Mouse (Mus musculus): ENCODE data around the gene Gm9945. TPM values are rescaled to one million over a fixed set of nuclear protein-coding genes. Genes with fewer than 3 reads are reported as not detected.
A peak's percentile ranks its signal among the peaks of the same experiment; 100 is the strongest.

Gene Gm9945
- polyA plus RNA-seq, 1 experiment from 2014 or later, result not detected

- H3K36me3 ChIP-seq, result no peaks in the 10 kb centered on the region
- no peaks in the 10 kb centered on the region for H3K9me3 ChIP-seq
- peaks cover 10% of the 10 kb centered on the region; the same call in 1 of the 2 replicates for H3K4me1 ChIP-seq (replicated peaks)
- peaks cover 9% of the 10 kb centered on the region; the same call in 1 of the 2 replicates for H3K27me3 ChIP-seq (replicated peaks)
- no peak overlapping the region for H3K27ac ChIP-seq
- 48% methylated on average over 3 of the region's 3 CpGs for WGBS
- no peak overlapping the region for H3K4me3 ChIP-seq (replicated peaks)
- no peak overlapping the region for H3K4me2 ChIP-seq (replicated peaks)
- no peak for ATAC-seq
- no peak overlapping the region for H3K9ac ChIP-seq
Observed at GRCm38 (mm10) chr11:53485719-53486118, 5.8 kb downstream of the Gm9945 start.

- no peak overlapping the region for H3K4me3 ChIP-seq (replicated peaks)
- H3K9me3 ChIP-seq, result no peaks in the 10 kb centered on the region
- H3K27ac ChIP-seq, result no peak overlapping the region
- H3K36me3 ChIP-seq, result no peaks in the 10 kb centered on the region
- WGBS, result 66% methylated on average over 3 of the region's 3 CpGs
- peaks cover 10% of the 10 kb centered on the region; the same call in 1 of the 2 replicates for H3K4me1 ChIP-seq (replicated peaks)
- no peak overlapping the region for H3K9ac ChIP-seq
- no peak overlapping the region for H3K4me2 ChIP-seq (replicated peaks)
- no peak for ATAC-seq
- 0 out of 2 replicates have a peak, but pooled peaks cover 8% of the 10 kb centered on the region for H3K27me3 ChIP-seq (replicated peaks)
Observed at GRCm38 (mm10) chr11:53486351-53486750, 6.4 kb downstream of the Gm9945 start.

- no peak overlapping the region for H3K9ac ChIP-seq
- peak; percentile 73 for ATAC-seq
- peak overlapping the region; percentile 23 for H3K4me3 ChIP-seq (replicated peaks)
- H3K9me3 ChIP-seq, result no peaks in the 10 kb centered on the region
- H3K4me1 ChIP-seq (replicated peaks), result peaks cover 13% of the 10 kb centered on the region
- H3K4me2 ChIP-seq (replicated peaks), result peak overlapping the region; percentile 60
- no peaks in the 10 kb centered on the region for H3K36me3 ChIP-seq
- no peak overlapping the region for H3K27ac ChIP-seq
- WGBS, result 10% methylated on average over 27 of the region's 27 CpGs
- H3K27me3 ChIP-seq (replicated peaks), result 0 out of 2 replicates have a peak, but pooled peaks cover 8% of the 10 kb centered on the region
Observed at GRCm38 (mm10) chr11:53486822-53487594, 7.0 kb downstream of the Gm9945 start.

- peaks cover 12% of the 10 kb centered on the region for H3K4me1 ChIP-seq (replicated peaks)
- 95% methylated on average over 5 of the region's 5 CpGs for WGBS
- no peak for ATAC-seq
Observed at GRCm38 (mm10) chr11:53489007-53489406, 9.0 kb downstream of the Gm9945 start.

GRCm38 (mm10) chr11:53489421-53489820, 9.5 kb downstream of the Gm9945 start:
- 84% methylated on average over 9 of the region's 9 CpGs for WGBS
- no peak overlapping the region for H3K4me2 ChIP-seq (replicated peaks)
- ATAC-seq, result no peak
- H3K27me3 ChIP-seq (replicated peaks), result 0 out of 2 replicates have a peak, but pooled peaks cover 8% of the 10 kb centered on the region
- H3K4me1 ChIP-seq (replicated peaks), result peaks cover 12% of the 10 kb centered on the region
- no peak overlapping the region for H3K4me3 ChIP-seq (replicated peaks)
- H3K36me3 ChIP-seq, result no peaks in the 10 kb centered on the region
- no peak overlapping the region for H3K27ac ChIP-seq
- H3K9me3 ChIP-seq, result no peaks in the 10 kb centered on the region
- no peak overlapping the region for H3K9ac ChIP-seq

More at GRCm38 (mm10) chr11:53489007-53489406, 9.0 kb downstream of the Gm9945 start:
- no peaks in the 10 kb centered on the region for H3K36me3 ChIP-seq
- no peak overlapping the region for H3K9ac ChIP-seq
- no peaks in the 10 kb centered on the region for H3K9me3 ChIP-seq
- H3K27me3 ChIP-seq (replicated peaks), result 0 out of 2 replicates have a peak, but pooled peaks cover 8% of the 10 kb centered on the region
- no peak overlapping the region for H3K27ac ChIP-seq
- no peak overlapping the region for H3K4me3 ChIP-seq (replicated peaks)
- no peak overlapping the region for H3K4me2 ChIP-seq (replicated peaks)

GRCm38 (mm10) chr11:53491954-53492401, 12.0 kb downstream of the Gm9945 start:
- 0 out of 2 replicates have a peak, but pooled peaks cover 3% of the 10 kb centered on the region for H3K27me3 ChIP-seq (replicated peaks)
- 33% methylated on average over 8 of the region's 8 CpGs for WGBS
- ATAC-seq, result 0 out of 2 replicates have a peak, but pooled peaks have one; percentile 31

GRCm38 (mm10) chr11:53493243-53493955, 13.4 kb downstream of the Gm9945 start:
- Histone ChIP-seq H3K9me3 (no peaks in the 10 kb centered on the region), H3K27ac (no peak overlapping the region), H3K27me3 (replicated peaks) (no peaks in the 10 kb centered on the region), H3K4me3 (replicated peaks) (no peak overlapping the region), H3K9ac (no peak overlapping the region), H3K4me2 (replicated peaks) (no peak overlapping the region), H3K4me1 (replicated peaks) (peaks cover 5% of the 10 kb centered on the region), H3K36me3 (no peaks in the 10 kb centered on the region)
- no peak for ATAC-seq
- 30% methylated on average over 3 of the region's 3 CpGs for WGBS

More at GRCm38 (mm10) chr11:53491954-53492401, 12.0 kb downstream of the Gm9945 start:
- Histone ChIP-seq H3K27ac (no peak overlapping the region), H3K9ac (no peak overlapping the region), H3K4me2 (replicated peaks) (no peak overlapping the region), H3K4me1 (replicated peaks) (peaks cover 10% of the 10 kb centered on the region), H3K36me3 (no peaks in the 10 kb centered on the region), H3K4me3 (replicated peaks) (no peak overlapping the region), H3K9me3 (no peaks in the 10 kb centered on the region)

GRCm38 (mm10) chr11:53495417-53495816, 15.5 kb downstream of the Gm9945 start:
- Histone ChIP-seq H3K9me3 (no peaks in the 10 kb centered on the region), H3K4me3 (replicated peaks) (no peak overlapping the region), H3K4me2 (replicated peaks) (no peak overlapping the region), H3K27ac (no peak overlapping the region), H3K27me3 (replicated peaks) (0 out of 2 replicates have a peak, but pooled peaks cover 2% of the 10 kb centered on the region), H3K9ac (no peak overlapping the region), H3K4me1 (replicated peaks) (peaks cover 5% of the 10 kb centered on the region), H3K36me3 (no peaks in the 10 kb centered on the region)
- ATAC-seq, result no peak
- WGBS, result 59% methylated on average over 6 of the region's 6 CpGs

GRCm38 (mm10) chr11:53496946-53497345, 17.0 kb downstream of the Gm9945 start:
- Histone ChIP-seq H3K27me3 (replicated peaks) (0 out of 2 replicates have a peak, but pooled peaks cover 2% of the 10 kb centered on the region), H3K36me3 (no peaks in the 10 kb centered on the region), H3K4me2 (replicated peaks) (no peak overlapping the region), H3K9me3 (no peaks in the 10 kb centered on the region), H3K27ac (no peak overlapping the region), H3K9ac (no peak overlapping the region), H3K4me3 (replicated peaks) (no peak overlapping the region), H3K4me1 (replicated peaks) (peaks cover 3% of the 10 kb centered on the region)
- no peak for ATAC-seq
- whole genome bisulfite sequencing, result 73% methylated on average over 6 of the region's 6 CpGs

GRCm38 (mm10) chr11:53500569-53500968, 20.6 kb downstream of the Gm9945 start:
- ATAC-seq, result no peak
- no peak overlapping the region for H3K9ac ChIP-seq
- H3K4me1 ChIP-seq (replicated peaks), result no peaks in the 10 kb centered on the region
- H3K4me3 ChIP-seq (replicated peaks), result no peak overlapping the region
- H3K27ac ChIP-seq, result no peak overlapping the region
- H3K4me2 ChIP-seq (replicated peaks), result peak overlapping the region; percentile 34; the same call in 1 of the 2 replicates
- WGBS, result 9% methylated on average over 11 of the region's 11 CpGs
- H3K9me3 ChIP-seq, result no peaks in the 10 kb centered on the region
- 0 out of 2 replicates have a peak, but pooled peaks cover 2% of the 10 kb centered on the region for H3K27me3 ChIP-seq (replicated peaks)
- no peaks in the 10 kb centered on the region for H3K36me3 ChIP-seq

- H3K27ac ChIP-seq, result no peak overlapping the region
- no peak overlapping the region for H3K4me3 ChIP-seq (replicated peaks)
- 77% methylated on average over 8 of the region's 8 CpGs for WGBS
- H3K9me3 ChIP-seq, result no peaks in the 10 kb centered on the region
- ATAC-seq, result no peak
- H3K9ac ChIP-seq, result no peak overlapping the region
- no peak overlapping the region for H3K4me2 ChIP-seq (replicated peaks)
- H3K36me3 ChIP-seq, result no peaks in the 10 kb centered on the region
- 0 out of 2 replicates have a peak, but pooled peaks cover 2% of the 10 kb centered on the region for H3K27me3 ChIP-seq (replicated peaks)
- H3K4me1 ChIP-seq (replicated peaks), result no peaks in the 10 kb centered on the region
Observed at GRCm38 (mm10) chr11:53502039-53502765, 22.2 kb downstream of the Gm9945 start.
